Mouse (Mus musculus) cerebellum, adult 2 months (tissue): ENCODE results near the gene Camk1g.

Experiments
- CTCF ChIP-seq: fragments of 200-500 bp; IDR thresholded peaks from 2 replicates; pipeline ENCODE4 v1.5.1; 2011; ENCODE audit warnings: low read depth, mild to moderate bottlenecking, control low read depth, low read length, moderate library complexity, borderline replicate concordance; ENCODE audit not compliant: insufficient read depth
- POLR2A ChIP-seq: fragments of 200-500 bp; IDR thresholded peaks from 2 replicates; pipeline ENCODE4 v1.6.1; 2011; ENCODE audit warnings: low read length, control low read depth, borderline replicate concordance; ENCODE audit not compliant: insufficient read depth

DNA sequence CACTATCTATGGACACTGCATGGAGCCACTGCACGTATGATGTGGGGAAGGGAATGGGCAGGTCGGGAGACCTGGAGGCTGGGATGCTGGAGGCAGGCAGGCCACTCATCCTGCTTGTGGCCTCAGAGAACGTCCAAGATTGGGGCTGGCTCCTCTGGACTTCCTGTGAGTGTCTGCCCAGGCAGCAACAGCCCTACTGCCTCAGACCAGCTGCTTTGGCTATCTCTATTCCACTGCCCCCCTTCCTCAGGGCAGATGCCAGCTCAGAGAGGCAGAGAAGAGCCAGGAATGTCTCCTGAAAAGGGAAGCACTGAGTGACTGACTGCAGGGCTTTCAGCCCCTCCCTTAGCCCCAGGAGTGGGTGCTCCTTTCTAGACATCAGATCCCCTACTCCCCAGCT is 23.2 kb downstream of the Camk1g start:
- no peak for TF ChIP-seq POLR2A
- TF ChIP-seq CTCF: no peak
